Mouse (Mus musculus): ENCODE results near the gene Kremen2. TPM values are rescaled to one million over a fixed set of nuclear protein-coding genes. Genes with fewer than 3 reads are reported as not detected.
A peak's percentile ranks its signal among the peaks of the same experiment; 100 is the strongest.

Kremen2 gene
- polyA plus RNA-seq, 1 experiment from 2014 or later, result 1.1 TPM

DNA sequence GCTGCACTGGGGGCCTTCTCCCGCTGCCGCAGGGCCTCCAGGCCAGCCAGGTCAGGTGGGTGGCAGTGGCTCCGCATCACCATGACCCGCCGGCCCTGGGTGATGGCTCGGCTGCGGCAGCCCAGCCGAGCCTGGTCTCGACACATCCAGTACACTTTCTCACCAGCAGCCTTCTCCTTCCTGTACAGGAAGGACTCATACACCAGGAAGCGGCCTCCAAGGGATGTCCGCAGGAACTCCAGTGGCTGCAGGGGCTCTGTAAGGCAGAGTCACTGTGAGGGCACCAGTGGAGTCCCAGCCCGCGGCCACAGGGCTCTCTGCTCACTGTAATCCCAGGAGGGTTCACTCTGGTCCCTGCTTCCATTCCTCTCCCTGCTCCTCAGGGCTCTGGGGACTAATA, 10.1 kb upstream of the Kremen2 start:
- Histone ChIP-seq H3K9ac (no peak overlapping the region), H3K4me2 (peak overlapping the region; percentile 29; the same call in 1 of the 2 replicates), H3K4me3 (no peak overlapping the region), H3K36me3 (peaks cover 70% of the 10 kb centered on the region), H3K27ac (peak overlapping the region; percentile 16; the same call in 1 of the 2 replicates), H3K27me3 (no peaks in the 10 kb centered on the region), H3K4me1 (no peaks in the 10 kb centered on the region), H3K9me3 (no peaks in the 10 kb centered on the region)
- ATAC-seq (ENCODE audit: borderline replicate concordance, extremely low read depth, low FRiP score, low TSS enrichment), result 0 out of 2 replicates have a peak, but pooled peaks have one; percentile 27
- 74% methylated on average over 13 of the region's 13 CpGs for WGBS

DNA sequence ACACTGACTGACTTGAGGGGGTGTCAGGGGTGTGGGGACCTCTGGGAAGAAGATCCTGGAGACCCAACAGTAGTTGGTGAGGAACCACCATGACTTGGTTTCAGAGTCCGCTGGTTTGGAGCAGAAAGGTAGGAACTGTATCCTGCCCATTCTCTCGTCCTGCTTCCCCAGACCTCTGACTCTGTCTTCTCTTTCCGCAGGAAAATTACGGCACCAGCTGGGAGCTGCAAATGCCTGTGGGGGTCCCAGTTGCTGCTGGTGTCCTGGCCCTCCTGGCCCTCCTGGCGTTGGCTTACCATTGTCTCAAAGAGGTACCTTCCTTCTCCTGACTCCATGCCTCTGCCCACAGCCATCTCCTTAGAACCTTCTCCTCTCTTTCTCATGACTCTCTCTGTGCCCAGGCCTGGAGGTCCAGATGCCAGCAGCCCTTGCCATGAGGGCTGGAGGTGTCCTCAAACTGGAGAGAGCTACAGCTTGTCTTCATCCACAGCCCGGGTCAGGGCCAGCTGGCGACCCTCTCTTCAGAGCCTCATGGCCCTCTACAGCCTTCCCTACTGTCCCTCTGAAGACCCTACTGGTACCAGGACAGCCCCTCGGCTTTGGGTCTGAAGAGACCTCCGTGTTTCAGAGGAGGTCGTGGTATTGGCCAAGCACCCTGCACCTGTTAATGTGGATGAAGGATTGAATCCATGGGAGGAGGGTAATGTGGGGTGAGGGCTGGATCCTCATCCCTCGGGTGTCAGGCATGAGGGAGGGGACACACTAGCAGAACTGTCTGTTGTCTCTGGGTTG, 4.0 kb upstream of the Kremen2 start:
- H3K9ac ChIP-seq, result no peak overlapping the region
- H3K4me1 ChIP-seq, result peaks cover 21% of the 10 kb centered on the region
- 0 out of 2 replicates have a peak, but pooled peaks have one; percentile 15 for ATAC-seq (ENCODE audit: borderline replicate concordance, extremely low read depth, low FRiP score, low TSS enrichment)
- peaks cover 22% of the 10 kb centered on the region for H3K36me3 ChIP-seq
- H3K4me2 ChIP-seq, result peak overlapping the region; percentile 43
- no peak overlapping the region for H3K27ac ChIP-seq
- WGBS, result 80% methylated on average over 11 of the region's 11 CpGs
- peak overlapping the region; percentile 32; the same call in 1 of the 2 replicates for H3K4me3 ChIP-seq
- H3K27me3 ChIP-seq, result peaks cover 37% of the 10 kb centered on the region
- H3K9me3 ChIP-seq, result no peaks in the 10 kb centered on the region

DNA sequence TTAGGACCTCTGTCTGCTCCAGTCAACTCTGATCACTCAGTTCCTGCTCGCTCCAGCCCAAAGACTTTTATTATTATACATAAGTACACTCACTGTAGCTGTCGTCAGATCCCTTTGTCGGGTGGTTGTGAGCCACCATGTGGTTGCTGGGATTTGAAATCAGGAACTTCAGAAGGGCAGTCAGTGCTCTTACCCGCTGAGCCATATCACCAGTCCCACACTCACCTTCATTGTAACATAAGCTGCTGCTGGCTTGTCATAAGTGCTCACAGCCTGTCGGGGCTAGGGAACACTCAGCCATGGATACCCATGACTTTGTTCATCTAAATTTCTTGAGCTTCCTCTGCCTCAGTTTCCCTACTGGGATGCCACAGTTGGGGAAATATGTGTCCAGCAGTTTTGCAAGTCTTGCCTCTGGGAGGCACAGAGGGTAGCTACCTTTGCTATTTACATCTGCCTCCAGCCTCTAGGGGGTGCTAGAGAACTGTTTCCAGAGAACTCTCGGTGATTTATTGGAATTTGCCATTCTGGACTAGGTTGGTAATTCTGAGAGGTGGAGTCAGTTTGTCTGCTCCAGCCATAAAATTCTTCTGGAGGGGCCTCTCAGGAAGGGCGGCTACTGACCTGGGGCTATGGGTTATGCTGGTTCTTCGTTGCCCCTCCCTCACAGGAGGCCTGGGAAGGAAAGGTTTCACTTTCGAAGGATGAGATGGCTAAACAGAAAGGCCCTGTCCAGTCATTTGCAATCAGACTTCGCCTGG, 3.2 kb upstream of the Kremen2 start:
- ATAC-seq (ENCODE audit: borderline replicate concordance, extremely low read depth, low FRiP score, low TSS enrichment), result no peak

DNA sequence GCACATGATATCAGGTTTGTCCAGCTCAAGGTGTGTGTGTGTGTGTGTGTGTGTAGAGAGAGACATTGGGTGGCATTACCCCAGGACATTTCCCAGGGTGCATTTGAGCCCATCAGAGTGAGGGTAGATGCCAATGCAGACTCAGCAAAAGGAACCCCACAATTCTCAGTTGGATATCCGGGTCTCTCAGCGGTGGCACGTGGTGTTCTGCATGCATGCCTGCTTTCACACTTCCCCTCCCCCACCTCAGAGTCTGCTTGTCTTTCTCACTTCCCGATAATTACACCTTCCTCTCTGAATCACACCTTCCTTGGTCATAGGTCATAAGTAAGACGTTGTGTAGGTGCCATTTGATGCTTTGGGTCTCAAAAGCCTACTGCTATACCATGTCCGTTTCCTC, 2.4 kb upstream of the Kremen2 start:
- H3K4me3 ChIP-seq, result no peak overlapping the region
- WGBS, result 18% methylated on average over 6 of the region's 6 CpGs
- H3K4me1 ChIP-seq, result peaks cover 23% of the 10 kb centered on the region
- no peak overlapping the region for H3K27ac ChIP-seq
- H3K9ac ChIP-seq, result no peak overlapping the region
- no peak for ATAC-seq (ENCODE audit: borderline replicate concordance, extremely low read depth, low FRiP score, low TSS enrichment)
- H3K4me2 ChIP-seq, result no peak overlapping the region
- H3K36me3 ChIP-seq, result peaks cover 7% of the 10 kb centered on the region; the same call in 1 of the 2 replicates
- no peaks in the 10 kb centered on the region for H3K9me3 ChIP-seq
- H3K27me3 ChIP-seq, result peaks cover 52% of the 10 kb centered on the region

More for the DNA sequence above, 3.2 kb upstream of the Kremen2 start:
- no peaks in the 10 kb centered on the region for H3K9me3 ChIP-seq
- peaks cover 15% of the 10 kb centered on the region for H3K36me3 ChIP-seq
- 31% methylated on average over 10 of the region's 10 CpGs for WGBS
- no peak overlapping the region for H3K27ac ChIP-seq
- H3K9ac ChIP-seq, result no peak overlapping the region
- H3K4me1 ChIP-seq, result peaks cover 23% of the 10 kb centered on the region
- peak overlapping the region; percentile 43 for H3K4me2 ChIP-seq
- H3K27me3 ChIP-seq, result peaks cover 45% of the 10 kb centered on the region
- H3K4me3 ChIP-seq, result peak overlapping the region; percentile 32

DNA sequence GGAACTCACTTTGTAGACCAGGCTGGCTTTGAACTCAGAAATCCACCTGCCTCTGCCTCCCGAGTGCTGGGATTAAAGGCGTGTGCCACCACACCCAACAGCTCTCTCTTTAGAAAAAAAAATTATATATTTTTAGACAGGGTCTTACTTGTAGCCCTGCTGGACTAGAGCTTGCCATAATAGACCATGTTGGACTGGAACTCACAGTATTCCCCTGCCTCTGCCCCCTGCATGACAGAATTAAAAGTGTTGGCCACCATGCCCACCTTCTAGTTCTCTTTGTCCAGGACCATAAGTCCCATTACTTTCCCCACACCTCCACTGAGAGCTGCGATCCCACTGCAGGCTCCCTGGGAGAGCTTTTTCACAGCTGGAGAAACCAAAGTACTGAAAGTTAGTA, 1.8 kb upstream of the Kremen2 start:
- Histone ChIP-seq H3K27me3 (peaks cover 58% of the 10 kb centered on the region), H3K27ac (no peak overlapping the region), H3K4me1 (peaks cover 25% of the 10 kb centered on the region), H3K36me3 (peaks cover 1% of the 10 kb centered on the region; the same call in 1 of the 2 replicates), H3K9ac (no peak overlapping the region), H3K4me3 (no peak overlapping the region), H3K4me2 (no peak overlapping the region), H3K9me3 (no peaks in the 10 kb centered on the region)
- no peak for ATAC-seq (ENCODE audit: borderline replicate concordance, extremely low read depth, low FRiP score, low TSS enrichment)
- 71% methylated on average over 3 of the region's 3 CpGs for WGBS

DNA sequence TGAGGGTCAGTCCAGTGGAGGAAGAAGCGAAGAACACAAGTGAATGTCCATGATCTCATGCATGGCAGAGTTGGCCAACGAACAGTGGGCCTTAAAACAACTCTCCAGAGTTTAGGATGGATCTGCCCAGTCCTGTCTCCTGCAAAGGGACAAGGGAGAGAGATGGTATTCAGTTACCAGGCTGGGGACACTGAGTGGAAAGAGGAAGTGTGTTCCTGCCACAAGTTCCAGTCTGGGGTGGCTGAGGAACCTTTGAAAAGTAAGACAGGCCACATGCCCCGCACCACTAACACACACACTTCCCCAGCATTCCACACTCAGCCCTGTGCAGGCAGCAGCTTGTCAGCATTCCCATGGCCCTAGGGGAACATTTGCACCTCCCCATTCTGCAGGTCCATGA, 1.1 kb upstream of the Kremen2 start:
- Histone ChIP-seq H3K4me1 (peaks cover 31% of the 10 kb centered on the region), H3K9me3 (no peaks in the 10 kb centered on the region), H3K27me3 (peaks cover 65% of the 10 kb centered on the region), H3K4me3 (no peak overlapping the region), H3K27ac (no peak overlapping the region), H3K9ac (no peak overlapping the region), H3K4me2 (no peak overlapping the region), H3K36me3 (no peaks in the 10 kb centered on the region)
- ATAC-seq (ENCODE audit: borderline replicate concordance, extremely low read depth, low FRiP score, low TSS enrichment), result no peak
- 78% methylated on average over 3 of the region's 3 CpGs for WGBS

DNA sequence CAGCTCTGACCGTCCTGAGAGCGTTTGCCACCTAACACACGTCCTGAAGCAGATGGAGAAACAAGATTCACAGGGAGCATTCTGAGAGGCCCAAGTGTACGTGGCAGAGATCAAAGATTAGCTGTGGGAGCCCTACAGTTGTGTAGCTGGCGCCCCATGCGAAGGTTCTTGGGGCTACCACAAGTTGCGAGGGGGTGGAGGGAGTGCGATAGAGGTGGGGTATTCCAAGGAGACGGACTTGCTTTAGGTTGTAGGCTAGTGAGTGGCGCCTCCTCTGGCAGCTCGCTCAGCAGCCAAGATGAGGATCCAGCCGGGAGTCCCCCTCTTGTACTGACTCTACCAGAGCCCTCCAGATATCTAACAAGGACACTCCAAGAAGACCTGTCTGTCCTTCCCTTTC, 678 bp upstream of the Kremen2 start:
- H3K27ac ChIP-seq, result no peak overlapping the region
- H3K9me3 ChIP-seq, result no peaks in the 10 kb centered on the region
- no peak overlapping the region for H3K4me3 ChIP-seq
- H3K4me2 ChIP-seq, result peak overlapping the region; percentile 51; the same call in 1 of the 2 replicates
- H3K9ac ChIP-seq, result no peak overlapping the region
- H3K4me1 ChIP-seq, result peaks cover 31% of the 10 kb centered on the region
- 5% methylated on average over 12 of the region's 12 CpGs for WGBS
- no peaks in the 10 kb centered on the region for H3K36me3 ChIP-seq
- ATAC-seq (ENCODE audit: borderline replicate concordance, extremely low read depth, low FRiP score, low TSS enrichment), result no peak
- H3K27me3 ChIP-seq, result peaks cover 70% of the 10 kb centered on the region

DNA sequence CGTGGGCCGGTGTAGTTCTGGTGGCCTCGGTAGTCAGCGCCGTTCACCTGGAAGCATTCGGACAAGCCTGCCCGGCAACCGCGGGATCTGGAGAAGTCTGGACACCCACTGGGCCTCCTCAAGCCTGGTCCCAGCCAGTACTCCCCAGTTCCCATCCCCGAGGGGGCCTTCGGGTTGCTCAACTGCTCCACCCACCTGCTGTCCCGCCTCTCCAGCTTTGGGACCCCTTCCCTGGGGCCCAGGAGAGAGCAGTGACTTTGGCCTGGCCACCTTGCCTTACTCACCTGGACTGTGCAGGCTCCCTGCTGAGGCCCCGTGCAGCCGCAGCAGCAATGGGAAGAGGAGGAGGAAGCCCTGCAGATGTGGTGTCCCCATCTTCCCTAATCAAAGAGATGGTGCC, 982 bp downstream of the Kremen2 start:
- no peak for ATAC-seq (ENCODE audit: borderline replicate concordance, extremely low read depth, low FRiP score, low TSS enrichment)
- H3K27me3 ChIP-seq, result peaks cover 79% of the 10 kb centered on the region
- no peaks in the 10 kb centered on the region for H3K9me3 ChIP-seq
- H3K36me3 ChIP-seq, result no peaks in the 10 kb centered on the region
- 5% methylated on average over 14 of the region's 14 CpGs for WGBS
- H3K27ac ChIP-seq, result no peak overlapping the region
- H3K4me3 ChIP-seq, result peak overlapping the region; percentile 29; the same call in 1 of the 2 replicates
- H3K4me1 ChIP-seq, result peaks cover 38% of the 10 kb centered on the region
- peak overlapping the region; percentile 51; the same call in 1 of the 2 replicates for H3K4me2 ChIP-seq
- H3K9ac ChIP-seq, result no peak overlapping the region

DNA sequence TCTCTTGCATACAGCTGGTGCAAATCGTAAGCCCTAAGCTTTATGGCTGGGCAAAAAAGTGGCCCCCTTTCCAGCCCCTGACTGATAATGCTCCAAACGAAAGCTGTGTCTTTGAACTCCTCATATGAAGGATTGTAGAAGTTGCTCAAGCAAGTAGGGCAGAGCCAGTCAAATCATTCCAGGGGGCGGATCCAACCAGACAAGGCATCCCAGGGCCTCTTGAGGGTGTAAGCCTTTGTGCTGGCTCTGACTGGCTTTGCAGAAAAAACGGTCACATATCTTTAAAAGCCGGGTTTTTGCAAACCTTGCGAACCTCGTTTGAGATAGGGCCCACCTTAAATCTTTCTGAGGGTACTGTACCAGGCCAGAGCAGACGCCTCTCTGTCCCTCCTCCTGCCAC, 1.6 kb downstream of the Kremen2 start:
- WGBS, result 22% methylated on average over 8 of the region's 8 CpGs

DNA sequence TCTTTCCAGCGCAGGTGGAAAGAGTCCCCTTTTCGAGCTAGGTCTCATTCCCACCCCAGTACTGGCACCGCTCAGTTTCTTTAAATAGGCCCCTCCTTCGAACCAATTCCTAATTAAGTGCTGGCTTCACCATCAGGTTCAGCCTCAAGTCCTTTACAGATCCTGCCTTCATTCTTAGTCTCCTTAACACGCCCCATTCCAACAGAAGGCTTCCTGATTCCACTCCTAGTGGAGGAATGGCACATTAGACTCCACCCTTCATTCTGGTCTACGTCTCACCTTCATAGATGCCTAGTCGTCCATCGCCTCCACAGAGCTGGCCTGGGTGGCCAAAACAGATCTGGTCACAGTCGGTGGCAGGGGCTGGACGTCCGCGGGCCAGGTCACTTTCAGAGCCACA, 2.7 kb downstream of the Kremen2 start:
- Histone ChIP-seq H3K4me1 (peaks cover 48% of the 10 kb centered on the region), H3K4me2 (no peak overlapping the region; the same call in 1 of the 2 replicates), H3K4me3 (peak overlapping the region; percentile 13; the same call in 1 of the 2 replicates), H3K36me3 (no peaks in the 10 kb centered on the region), H3K27ac (no peak overlapping the region), H3K27me3 (peaks cover 76% of the 10 kb centered on the region), H3K9me3 (no peaks in the 10 kb centered on the region), H3K9ac (no peak overlapping the region)
- no peak for ATAC-seq (ENCODE audit: borderline replicate concordance, extremely low read depth, low FRiP score, low TSS enrichment)
- WGBS, result 61% methylated on average over 12 of the region's 12 CpGs

More for the DNA sequence above, 1.6 kb downstream of the Kremen2 start:
- no peaks in the 10 kb centered on the region for H3K9me3 ChIP-seq
- no peak overlapping the region for H3K4me3 ChIP-seq
- no peak overlapping the region for H3K9ac ChIP-seq
- no peak overlapping the region for H3K27ac ChIP-seq
- peaks cover 79% of the 10 kb centered on the region for H3K27me3 ChIP-seq
- H3K4me1 ChIP-seq, result peaks cover 39% of the 10 kb centered on the region
- no peak overlapping the region for H3K4me2 ChIP-seq
- no peaks in the 10 kb centered on the region for H3K36me3 ChIP-seq
- no peak for ATAC-seq (ENCODE audit: borderline replicate concordance, extremely low read depth, low FRiP score, low TSS enrichment)

DNA sequence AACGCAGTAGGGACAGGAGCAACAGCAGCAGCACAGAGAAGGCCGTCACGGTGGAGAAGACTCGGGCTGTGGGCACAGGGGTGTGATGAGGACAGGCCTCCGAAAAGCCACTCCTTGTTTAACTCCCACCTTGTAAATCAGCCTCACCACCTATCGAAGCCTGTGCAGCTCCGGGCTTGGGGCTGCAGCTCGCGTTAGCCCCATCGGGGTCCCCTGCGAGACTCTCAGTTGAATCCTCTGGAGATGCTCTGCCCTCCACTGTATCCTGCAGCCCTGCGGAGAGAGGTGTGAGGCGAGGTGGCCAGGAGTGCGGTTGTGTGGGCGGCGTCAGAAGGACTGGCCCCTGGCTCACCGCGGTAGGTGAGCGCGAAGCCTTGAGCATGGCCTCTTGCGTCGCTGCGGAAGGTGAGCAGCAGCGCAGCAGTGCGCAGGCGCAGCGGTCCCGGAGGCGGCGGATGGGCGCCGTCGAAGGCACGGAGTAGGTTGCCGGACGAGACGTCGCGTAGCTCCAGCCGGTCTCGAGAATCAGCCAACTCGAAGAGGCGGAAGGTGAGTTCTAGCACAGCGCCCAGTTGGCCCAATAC, 3.3 kb downstream of the Kremen2 start:
- Histone ChIP-seq H3K36me3 (peaks cover under 1% of the 10 kb centered on the region; the same call in 1 of the 2 replicates), H3K27ac (no peak overlapping the region), H3K4me3 (peak overlapping the region; percentile 13), H3K9me3 (no peaks in the 10 kb centered on the region), H3K9ac (no peak overlapping the region), H3K4me1 (peaks cover 55% of the 10 kb centered on the region), H3K27me3 (peaks cover 69% of the 10 kb centered on the region), H3K4me2 (peak overlapping the region; percentile 30)
- ATAC-seq (ENCODE audit: borderline replicate concordance, extremely low read depth, low FRiP score, low TSS enrichment), result no peak
- 6% methylated on average over 44 of the region's 44 CpGs for WGBS
